Mouse (Mus musculus): ENCODE measurements around the gene Cks1b.

Gene Cks1b

DNA sequence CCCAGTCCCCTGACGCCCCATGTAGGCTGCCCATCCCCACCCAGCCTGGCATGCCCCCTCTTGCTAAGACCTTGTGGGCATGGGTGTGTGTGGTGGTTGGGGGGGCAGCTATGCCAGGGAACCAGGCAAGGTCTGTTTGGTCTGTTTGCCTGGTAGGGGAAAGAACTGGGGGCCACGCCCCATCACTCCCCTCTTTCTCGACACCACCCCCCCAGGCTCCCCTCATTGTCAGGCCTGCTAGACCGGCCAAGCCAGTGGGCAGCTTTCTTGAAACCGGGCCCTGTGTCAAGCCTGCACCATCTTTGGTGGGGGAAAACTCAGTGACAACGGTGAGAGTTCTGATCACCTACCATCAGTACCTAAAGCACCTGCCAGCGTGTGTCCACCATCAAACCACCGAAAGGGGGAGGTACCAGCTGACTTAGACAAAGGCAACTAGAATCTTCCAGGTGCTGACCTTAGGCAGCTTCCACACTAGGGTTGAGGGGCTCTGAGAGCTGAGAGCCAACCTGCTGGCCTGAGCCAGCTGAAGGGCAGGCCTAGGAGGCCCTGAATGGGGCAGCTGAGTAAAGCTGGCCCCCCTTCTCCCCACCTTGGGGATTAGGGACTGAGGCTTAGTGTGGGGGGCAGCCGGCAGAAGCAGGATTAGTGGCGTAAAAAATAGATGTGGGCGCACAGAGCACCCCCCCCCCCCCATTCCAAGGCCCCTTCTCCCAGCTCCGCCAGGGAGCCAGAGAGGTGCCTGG, 33.7 kb downstream of the Cks1b start:
- no peak for ATAC-seq (ENCODE audit: insufficient number of reproducible peaks, low FRiP score, low TSS enrichment)

DNA sequence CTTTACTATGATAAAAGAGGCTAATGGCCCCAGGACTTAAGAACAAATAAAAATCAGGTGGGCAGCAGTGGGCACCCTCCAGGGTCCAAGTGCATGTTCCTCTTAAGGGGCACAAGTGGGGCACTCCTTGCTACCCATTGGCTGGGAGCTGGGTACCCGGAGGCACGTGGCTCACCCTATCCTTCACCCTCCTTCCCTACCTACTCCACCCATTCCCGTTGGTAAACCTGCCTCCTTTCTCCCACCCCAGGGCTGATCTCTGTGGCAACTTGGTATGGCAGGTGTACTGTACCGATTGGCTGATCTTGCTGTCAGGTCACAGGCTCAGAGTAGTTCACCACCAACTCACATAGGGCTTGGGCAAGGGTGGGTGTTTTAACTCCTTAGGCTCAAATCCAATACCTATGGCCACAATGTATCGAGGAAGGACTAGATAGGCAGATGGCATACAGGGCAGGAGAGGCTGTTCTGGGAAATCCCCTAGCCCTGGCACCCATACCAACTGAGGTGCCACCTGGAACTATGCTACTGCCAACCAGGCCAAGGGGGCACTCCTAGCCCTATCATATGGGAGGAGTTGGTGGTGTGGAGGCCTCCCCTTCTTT, 34.4 kb downstream of the Cks1b start:
- ATAC-seq (ENCODE audit: insufficient number of reproducible peaks, low FRiP score, low TSS enrichment) = no peak

DNA sequence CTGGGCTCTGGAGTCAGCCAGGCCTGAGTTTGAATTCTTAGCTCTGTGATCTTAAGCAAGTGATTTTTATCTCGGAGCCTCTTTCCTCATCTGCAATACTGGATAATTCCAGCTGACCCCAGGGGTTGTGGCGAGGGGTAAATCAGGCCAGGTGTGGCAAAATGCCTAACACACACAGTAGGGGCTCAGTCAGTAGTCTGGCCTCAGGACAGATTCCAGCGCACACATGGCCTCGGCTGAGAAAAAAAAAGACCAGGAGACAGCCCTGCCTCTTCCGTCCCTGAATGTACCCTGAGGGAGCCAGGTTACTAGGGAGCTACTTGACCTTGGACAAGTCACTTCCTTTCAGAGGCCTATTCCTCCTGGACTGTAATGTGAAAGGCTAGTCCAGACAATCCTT, 35.2 kb downstream of the Cks1b start:
- no peak for ATAC-seq (ENCODE audit: insufficient number of reproducible peaks, low FRiP score, low TSS enrichment)

DNA sequence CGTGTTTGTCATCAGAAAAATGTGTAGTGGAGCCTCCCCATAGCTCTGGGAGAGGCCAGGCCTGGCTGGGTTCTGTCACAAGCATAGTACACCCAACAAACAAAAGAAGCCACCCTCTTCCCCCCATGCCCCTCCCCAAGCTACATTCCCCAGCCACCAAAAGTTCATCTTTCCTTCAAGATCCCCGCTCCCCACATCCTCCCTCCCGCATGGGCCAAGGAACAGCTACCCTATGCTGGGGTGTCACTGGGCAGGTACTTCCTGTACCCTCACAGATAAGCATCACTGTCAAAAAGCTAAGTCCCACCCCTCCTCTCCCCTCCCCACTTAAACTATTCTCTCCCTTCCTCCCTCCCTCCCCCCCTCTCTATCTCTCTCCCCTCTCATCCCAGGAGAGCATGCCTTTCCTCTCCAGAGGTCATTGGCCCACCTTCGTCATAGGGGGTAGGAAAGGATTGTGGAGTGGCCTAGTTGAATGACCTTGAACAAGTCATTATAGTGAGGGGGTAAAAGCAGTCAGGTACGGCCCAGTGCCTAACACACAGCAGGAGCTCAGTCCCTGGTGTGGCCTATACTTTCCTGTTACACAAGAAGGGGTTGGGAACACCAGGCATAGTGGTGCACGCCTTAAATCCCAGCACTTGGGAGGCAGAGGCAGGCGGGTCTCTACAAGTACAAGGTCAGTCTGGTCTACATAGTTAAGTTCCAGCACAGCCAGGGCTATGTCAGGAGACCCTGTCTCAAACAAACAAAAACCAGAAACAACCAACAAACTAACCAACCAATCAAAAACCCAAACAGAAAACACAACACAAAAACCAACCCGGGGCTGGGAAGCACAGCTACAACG, 35.9 kb downstream of the Cks1b start:
- ATAC-seq (ENCODE audit: insufficient number of reproducible peaks, low FRiP score, low TSS enrichment) = no peak

DNA sequence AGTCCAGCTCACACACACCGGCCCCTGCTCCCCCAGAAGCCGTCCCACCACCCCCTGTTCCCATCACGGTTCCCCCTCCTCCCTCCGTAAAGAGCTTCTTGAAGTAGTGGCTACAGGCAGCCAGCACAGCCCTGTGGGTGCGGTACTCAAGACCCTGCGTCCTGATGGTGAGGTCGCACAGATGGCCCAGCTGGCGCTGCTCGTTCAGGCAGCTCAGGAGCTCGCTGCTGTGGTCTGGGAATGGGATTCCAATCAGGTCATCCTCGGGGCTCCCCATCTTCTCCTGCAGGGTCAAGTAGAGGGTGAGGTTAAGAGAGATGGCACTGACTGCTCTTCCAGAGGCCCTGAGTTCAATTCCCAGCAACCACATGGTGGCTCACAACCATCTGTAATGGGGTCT, 37.0 kb downstream of the Cks1b start:
- no peak for ATAC-seq (ENCODE audit: insufficient number of reproducible peaks, low FRiP score, low TSS enrichment)

DNA sequence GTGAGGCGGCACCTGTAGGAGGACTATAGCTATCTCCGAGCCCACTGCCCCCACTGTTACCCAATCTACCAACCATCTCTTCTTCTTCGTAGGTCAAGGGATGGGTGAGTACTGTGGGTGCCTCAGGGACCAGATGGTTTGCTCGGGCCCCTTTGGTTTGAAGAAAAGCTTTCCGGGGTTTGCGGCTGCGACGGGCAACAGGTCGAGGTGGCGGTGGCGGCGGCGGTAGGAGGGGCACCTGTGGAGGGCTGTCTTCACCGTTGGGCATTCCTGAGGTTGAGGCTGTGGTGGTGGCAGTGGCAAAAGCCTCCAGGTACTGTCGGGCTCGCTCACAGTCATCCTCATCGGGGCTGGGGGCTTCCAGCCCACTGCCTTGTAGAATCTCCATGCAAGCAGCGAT, 37.5 kb downstream of the Cks1b start:
- no peak for ATAC-seq (ENCODE audit: insufficient number of reproducible peaks, low FRiP score, low TSS enrichment)

DNA sequence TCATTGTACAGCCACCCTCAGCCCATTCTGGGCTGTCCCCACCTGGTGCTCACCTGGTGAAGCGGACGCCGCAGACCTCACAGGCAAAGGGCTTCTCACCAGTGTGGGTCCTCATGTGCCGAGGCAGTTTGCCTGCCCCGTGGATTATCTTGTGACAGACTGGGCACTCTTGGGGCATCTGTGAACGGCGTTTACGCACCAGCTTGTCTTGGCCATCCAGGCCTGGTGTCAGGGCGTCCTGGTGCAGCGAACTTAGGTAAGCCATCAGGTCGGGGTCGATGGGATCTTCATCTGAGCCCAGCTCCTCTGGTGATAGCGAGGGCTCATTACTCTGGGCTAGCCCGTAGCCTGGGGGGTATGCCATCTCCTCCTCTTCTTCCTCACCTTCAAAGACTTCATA, 37.9 kb downstream of the Cks1b start:
- ATAC-seq (ENCODE audit: insufficient number of reproducible peaks, low FRiP score, low TSS enrichment) = no peak

DNA sequence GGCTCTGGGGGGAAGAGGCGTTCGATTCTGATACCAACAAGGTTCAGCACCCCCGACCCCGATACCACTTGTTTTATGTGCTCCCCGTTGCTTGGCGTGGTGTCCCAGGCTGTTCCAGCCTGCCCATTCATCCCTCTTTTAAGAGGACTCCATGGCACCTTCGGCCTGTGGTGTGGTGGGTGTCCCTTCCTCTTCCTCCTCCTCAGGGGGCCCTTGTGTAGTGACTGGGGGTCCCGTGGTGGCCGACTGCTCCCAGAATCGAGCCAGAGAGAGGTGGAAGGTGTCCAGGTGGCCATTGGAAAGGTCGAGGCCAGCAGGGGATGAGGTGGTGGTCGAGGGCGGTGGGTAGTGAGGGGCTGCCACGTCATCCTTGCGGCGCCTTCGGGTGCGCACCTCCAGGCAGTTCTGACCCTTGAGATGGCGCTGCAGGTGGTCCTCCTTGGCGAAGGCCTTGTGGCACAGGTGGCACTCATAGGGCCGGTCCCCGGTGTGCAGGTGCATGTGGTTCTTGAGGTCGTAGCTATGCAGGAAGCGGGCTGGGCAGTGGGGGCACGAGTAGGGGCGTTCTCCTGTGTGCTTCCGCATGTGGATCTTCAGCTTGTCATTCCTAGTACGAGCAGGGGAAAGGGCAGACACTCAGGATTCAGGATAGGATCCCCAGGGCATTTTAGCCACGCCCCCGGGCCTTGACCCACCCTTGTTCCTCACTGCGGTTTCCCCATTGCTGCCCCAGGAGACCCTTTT, 38.6 kb downstream of the Cks1b start:
- no peak for ATAC-seq (ENCODE audit: insufficient number of reproducible peaks, low FRiP score, low TSS enrichment)

DNA sequence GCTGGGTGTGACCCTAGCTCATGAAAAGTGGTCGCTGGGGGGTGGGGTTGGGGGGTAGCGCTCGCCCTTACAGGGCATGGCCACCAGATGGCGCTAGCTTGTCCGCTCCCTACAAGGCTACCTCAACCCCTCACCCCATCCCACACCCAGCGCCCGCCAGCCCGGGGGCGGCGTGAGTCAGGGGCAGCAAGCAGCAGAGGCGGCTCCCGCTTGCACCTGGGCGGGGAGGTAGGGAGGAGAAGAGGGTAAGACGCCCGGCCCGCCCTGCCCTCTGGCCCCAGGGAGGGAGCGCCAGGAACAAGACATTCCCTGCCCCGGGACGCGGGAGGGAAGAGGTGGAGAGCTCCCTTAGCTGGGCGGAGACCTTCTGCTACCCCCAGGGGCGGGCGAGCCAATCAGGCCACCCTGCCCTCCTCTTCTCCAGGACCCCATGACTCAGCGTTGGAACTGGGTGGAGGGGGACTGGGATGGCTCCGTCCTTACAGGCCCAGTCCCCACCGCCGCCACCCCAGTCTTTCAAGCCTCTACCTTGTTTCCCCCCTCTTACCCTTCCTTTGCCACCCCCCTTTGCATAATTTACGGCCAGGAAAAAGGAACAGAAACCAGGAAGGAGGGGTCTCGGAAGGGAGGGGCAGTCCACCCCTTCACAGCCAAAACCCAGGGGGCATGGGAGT, 39.7 kb downstream of the Cks1b start:
- ATAC-seq (ENCODE audit: insufficient number of reproducible peaks, low FRiP score, low TSS enrichment) = peak; percentile 46

DNA sequence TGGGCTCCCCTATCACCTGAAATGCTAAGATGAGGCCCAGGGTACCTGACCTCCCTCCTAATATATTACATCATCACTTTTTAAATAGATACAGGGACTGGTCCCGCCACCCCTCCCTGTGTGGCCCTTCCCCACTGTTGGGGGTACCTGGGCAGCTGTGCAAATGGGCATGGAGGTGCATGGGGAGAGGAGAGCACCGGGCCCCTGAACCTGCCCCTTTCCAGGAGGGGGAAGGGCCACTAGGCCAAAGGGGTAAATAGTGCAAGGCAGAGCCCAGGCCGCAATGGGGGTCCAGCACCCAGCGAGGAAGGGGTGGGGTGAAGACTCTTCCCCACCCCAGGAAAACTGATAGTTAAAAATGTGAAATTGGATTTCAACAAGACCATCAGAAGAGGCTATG, 40.4 kb downstream of the Cks1b start:
- no peak for ATAC-seq (ENCODE audit: insufficient number of reproducible peaks, low FRiP score, low TSS enrichment)

DNA sequence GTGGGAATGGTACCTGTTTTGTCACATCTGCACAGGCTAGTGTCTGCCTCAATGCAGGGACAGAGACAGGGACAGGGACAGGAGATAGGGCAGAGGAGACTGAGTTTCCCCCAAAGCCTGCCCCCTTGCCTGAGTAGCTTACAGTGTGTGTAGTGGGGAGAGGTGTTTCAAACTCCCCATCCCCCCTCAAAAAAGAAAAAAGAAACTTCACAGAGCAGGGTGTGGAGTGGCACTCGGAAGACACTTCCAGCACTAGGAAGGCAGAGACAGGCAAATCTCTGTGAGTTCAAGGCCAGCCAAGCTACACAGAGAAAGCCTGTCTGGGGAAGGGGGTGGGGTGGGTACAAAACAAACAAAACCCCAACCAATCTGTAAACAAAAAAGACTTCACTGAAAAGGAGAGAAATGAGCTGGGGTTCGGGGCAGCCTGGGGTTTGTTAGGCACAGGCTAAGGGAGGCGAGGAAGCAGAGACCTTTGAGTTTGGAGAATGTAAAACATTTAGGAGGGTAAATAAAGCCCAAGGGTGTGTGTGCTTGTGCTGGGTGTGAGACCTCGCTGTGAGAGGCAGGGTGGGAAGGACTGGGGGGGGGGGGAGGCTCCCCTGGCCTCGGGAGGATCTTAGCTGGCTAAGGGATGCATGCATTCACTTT, 44.5 kb downstream of the Cks1b start:
- ATAC-seq (ENCODE audit: insufficient number of reproducible peaks, low FRiP score, low TSS enrichment) = no peak

DNA sequence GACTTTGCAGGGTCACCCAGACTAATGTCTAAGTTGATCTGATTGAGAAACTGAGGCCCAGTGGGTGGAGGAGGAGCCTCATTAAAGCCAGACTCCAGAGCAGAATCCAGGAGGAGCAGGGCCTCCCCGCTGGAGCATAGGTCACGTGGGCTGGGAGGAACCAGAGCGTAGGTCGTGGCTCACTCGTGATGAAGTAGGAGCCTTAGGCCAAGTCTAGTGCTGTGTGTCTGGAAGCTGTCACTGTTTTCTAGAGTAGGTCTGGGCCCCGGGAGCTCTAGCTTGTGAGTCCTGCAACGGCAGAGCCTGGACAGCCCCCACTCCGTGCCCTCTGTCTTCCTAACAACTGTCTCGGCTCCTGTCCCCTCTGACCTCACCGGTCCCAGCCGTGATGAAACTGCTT, 50.8 kb downstream of the Cks1b start:
- no peak for ATAC-seq (ENCODE audit: insufficient number of reproducible peaks, low FRiP score, low TSS enrichment)

DNA sequence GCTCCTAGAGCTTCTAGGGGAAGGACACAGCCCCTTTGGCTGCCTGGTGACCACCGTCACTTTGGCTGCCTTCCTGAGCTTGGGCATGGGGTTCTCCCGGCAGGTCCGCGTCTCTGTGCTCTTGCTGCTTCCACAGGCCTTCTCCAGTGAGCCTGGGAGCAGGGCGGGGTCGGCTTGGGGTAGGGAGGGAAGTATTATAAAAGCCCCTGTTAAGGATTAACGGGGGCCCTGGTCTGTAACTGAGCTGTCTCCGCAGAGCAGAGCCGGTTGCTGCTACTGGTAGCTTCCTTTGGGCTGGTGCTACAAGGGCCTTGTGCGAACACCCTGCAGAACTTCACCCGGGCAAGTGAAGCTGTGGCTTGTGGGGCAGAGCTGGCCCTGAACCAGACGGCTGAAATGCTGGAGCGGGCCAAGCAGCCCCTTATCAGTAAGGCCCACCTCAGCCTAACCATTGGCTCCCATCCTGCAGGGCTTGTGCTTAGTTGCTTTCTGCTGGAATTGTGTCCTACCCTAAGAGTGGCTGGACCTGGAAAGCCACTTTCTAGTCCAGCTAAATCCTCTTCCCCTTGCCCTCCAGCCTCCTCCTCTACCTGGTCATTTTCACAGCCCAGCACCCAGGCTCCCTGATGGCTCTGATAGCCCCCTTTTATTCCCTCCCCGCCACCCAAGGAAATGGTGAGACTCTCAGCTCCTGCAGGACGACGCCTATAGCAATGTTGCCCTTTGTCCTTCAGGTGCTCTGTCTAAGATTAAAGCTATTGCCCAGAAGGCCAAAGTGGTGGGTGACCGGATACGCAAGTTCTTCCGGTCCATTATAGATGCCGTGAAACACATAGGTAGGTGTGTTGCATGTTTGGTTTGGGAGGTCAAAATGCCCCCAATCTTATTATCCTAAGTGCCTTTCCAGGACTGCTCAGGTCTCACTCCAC, 52.4 kb downstream of the Cks1b start:
- no peak for ATAC-seq (ENCODE audit: insufficient number of reproducible peaks, low FRiP score, low TSS enrichment)

Measured in cerebellum, adult (tissue).